Mouse (Mus musculus) layer of hippocampus, postnatal 25 days (tissue): ENCODE measurements at regions not wholly inside any gene's neighbourhood (a gene's known extent, or its start where the extent isn't known, plus 50 kb on each side); places are given as distances from the start of the nearest gene placed in this dataset.

Experiments
- DNase-seq, 2 experiments: peaks; one replicate each; pipeline ENCODE4 v3.0.0; 2022; ENCODE audit warnings: mixed read lengths in 2 of 2, low spot score in 1 of 2; ENCODE audit errors: extremely low spot score in 1 of 2

GRCm38 (mm10) chr1:191486766-191487165 lies 83.7 kb upstream of the Ppp2r5a start:
- no peak for DNase-seq

DNA sequence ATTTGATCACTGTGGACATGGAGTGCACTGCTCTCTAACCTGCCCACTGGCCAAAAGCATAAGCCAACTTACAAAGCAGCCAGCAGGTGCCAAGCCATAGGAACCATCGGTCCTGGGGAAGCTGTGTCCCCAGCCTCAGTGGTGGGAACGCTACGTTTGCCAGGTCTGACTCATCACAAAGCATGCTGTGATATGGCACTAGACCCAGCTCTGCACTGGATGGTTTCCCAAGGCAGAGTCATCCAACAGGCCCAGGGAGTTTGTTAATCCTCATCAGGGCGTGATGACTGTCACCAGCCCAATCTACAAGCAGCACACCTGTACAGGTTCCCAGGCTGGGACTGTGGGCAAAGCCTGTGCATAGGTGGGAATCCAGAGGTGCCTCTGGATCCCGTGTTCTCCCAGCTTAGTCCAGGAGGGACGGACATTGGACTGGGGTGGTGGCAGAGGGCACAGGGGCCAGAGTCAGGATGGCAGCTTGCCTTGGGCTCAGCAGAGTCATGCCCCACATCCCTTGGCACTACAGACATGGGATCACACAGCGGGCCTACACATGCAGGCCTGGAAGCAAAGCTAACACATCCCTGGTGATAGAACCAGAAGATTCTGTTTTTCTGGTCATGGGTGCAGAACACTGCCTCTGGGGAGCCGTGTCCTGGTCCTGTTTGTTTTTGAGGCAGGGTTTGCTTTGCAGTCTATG lies 81.8 kb upstream of the Ppp2r5a start:
- no peak for DNase-seq

- DNase-seq, result no peak
Measured at GRCm38 (mm10) chr1:191479906-191480379, 76.9 kb upstream of the Ppp2r5a start.

- no peak for DNase-seq
Measured at GRCm38 (mm10) chr1:191472551-191472950, 69.5 kb upstream of the Ppp2r5a start.

- DNase-seq, result no peak
Measured at GRCm38 (mm10) chr1:191471489-191471888, 68.4 kb upstream of the Ppp2r5a start.

DNA sequence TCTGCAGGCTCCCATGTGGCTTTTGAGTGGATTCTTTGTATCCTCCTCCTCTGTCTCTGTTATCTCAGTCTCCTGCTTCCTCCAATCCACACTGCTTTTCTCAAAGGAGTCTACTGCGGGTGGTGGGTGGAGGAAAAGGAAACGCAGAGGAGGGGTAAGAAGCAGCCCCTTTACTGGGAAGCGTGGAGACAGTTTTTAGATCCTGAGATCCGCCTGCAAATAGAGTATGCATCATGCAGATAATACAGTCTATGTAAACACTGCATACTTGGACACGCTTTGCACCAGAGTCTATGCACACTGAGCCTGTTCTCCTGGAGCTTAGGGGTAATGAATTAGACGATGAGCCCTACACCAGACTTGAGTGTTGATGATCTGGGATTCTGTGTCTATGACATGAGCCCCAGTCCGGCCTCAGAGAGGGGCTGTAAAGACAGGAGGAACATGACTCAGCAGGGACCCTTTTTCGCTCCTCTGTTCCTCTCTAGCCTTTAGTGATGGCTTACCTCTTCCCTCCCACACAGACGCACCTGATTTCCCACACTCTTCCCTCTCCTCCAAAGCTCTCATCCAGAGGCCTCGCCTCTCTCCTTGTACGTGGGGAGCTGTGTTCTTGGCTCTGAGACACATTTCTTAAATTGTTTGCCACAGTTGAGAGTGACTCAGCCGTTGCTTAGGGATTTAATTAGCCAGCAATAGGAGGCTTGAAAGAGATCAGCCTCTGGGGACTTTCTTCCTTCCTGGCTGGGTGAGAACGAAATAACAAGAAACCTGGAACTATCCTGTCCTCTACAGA lies 67.3 kb upstream of the Ppp2r5a start:
- peak in 1 of 2 experiments; percentile 23 for DNase-seq

GRCm38 (mm10) chr1:191468837-191469529 lies 65.9 kb upstream of the Ppp2r5a start:
- no peak for DNase-seq

DNA sequence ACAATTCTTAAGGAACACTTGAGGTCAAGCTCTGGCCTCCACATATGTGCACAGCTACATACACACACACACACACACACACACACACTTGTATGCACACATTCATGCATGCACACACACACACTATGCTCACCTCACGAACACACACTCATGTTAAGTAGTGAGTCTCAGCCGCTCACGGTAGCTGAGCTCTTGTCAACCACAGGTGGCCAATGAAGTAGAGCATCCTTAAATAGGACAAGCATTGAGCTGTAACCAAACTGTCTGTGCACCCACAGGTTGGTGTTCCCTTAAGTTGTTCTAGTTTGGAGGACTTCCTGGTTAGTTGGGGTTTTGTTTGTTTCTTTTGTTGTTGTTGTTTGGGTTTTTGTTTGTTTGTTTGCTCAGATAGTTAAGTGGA lies 63.2 kb upstream of the Ppp2r5a start:
- no peak for DNase-seq

- DNase-seq, result no peak
Measured at GRCm38 (mm10) chr1:191465723-191466122, 62.7 kb upstream of the Ppp2r5a start.

- no peak for DNase-seq
Measured at GRCm38 (mm10) chr1:191465170-191465569, 62.1 kb upstream of the Ppp2r5a start.

GRCm38 (mm10) chr1:191461811-191462491 lies 58.9 kb upstream of the Ppp2r5a start:
- DNase-seq, result no peak

DNA sequence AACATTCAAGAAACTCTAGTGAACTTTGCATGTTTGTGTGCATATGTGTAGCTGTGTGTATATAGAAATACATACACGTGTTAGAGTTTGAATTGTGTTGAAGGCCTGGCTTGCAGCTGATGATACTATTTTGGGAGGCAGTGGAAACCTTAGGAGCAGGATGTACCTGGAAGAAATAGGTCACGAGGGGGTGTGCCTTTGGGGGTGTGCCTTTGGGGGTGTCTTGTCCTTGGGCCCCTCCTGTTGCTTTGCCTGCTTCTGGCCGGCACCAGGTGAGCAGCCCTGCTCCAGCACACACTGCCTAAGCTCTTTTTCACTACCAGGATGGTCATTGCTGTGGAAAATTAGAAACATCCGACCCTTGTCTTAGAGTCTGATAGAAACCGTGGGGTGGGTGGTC lies 56.0 kb upstream of the Ppp2r5a start:
- DNase-seq, result no peak

DNA sequence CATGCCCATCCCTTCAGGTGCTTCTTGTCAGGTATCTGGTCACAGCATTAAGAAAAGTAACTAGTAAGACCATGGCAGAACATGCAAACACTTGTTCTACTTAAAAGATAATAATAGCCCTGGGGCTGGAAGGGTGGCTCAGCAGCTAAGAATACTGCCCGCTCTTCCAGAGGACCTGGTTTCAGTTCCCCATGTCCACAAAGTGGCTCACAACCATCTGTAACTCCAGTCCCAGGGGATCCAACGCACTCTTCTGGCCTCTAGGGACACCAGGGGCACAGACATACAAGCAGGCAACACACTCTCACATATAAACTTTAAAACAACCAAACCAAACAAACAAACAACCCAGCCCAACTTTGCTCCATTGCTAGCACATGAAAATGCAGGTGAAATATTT lies 55.2 kb upstream of the Ppp2r5a start:
- no peak for DNase-seq

DNA sequence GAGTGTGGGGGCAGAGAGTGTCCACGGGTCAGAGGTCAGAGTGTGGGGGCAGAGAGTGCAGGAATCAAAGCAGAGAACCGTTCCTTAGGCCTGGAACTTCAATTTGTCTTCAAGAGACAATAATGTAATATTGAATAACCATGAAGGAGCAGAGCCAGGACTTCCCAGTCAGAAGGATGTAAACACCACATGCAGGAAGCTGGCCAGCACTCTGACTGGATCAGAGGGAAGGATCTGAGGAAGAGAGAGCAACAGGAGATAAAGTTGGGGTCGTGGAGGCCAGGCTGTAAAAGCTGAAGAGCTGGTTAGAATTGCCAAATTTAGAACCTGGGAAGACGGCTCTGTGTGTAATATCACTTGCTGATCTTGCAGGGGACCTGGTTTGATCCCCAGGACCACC lies 54.0 kb upstream of the Ppp2r5a start:
- DNase-seq, result no peak

- no peak for DNase-seq
Measured at GRCm38 (mm10) chr1:191454604-191455003, 51.5 kb upstream of the Ppp2r5a start.

DNA sequence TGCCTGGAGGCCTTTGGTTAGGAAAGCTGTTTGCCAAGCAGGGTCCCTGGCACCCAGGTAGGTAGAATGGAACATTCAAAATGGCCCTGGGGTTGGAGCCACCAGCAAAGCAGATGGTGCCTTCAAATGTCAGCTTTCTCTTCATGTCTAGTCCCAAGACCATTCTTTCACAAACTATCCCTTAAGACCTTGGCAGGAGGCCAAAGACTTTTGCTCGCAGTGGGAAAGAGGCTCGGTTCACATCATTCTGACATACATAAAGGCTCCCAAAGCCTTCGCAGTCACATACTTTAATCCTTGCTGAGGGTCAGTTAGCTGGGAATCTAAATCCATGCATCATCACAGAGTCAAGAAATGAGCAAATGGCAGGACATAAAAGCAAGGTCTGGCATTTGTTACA lies 50.5 kb upstream of the Ppp2r5a start:
- no peak for DNase-seq
